Mouse (Mus musculus) cerebellum, adult 2 months (tissue): Measurements from ENCODE around the gene Nfkb1.

ENCODE experiments used
- CTCF ChIP-seq: fragments of 200-500 bp; IDR thresholded peaks from 2 replicates; pipeline ENCODE4 v1.5.1; 2011; ENCODE audit warnings: low read depth, mild to moderate bottlenecking, control low read depth, low read length, moderate library complexity, borderline replicate concordance; ENCODE audit not compliant: insufficient read depth
- POLR2A ChIP-seq: fragments of 200-500 bp; IDR thresholded peaks from 2 replicates; pipeline ENCODE4 v1.6.1; 2011; ENCODE audit warnings: low read length, control low read depth, borderline replicate concordance; ENCODE audit not compliant: insufficient read depth

- TF ChIP-seq POLR2A (no peak), CTCF (no peak)
Measured at GRCm38 (mm10) chr3:135665777-135666259, 25.5 kb downstream of the Nfkb1 start.
